Mouse (Mus musculus) lung, embryonic 15.5 days (tissue): Measurements from ENCODE around the gene Copz1. TPM values are rescaled to one million over a fixed set of nuclear protein-coding genes. Genes with fewer than 3 reads are reported as not detected.
A peak's percentile ranks its signal among the peaks of the same experiment; 100 is the strongest.

Experiments used
- ATAC-seq: fragments of 200-750 bp; cut with Nextera tagmentation; 2 replicates; pipeline ENCODE4 v1.8.0; 2017; ENCODE audit warnings: moderate number of reproducible peaks, borderline replicate concordance; ENCODE audit not compliant: low FRiP score, low TSS enrichment; ENCODE audit errors: extremely low read depth
- H3K27ac ChIP-seq: fragments of 300-500 bp; sonication (generic); 2 replicates; pipeline ENCODE4 v1.5.1; 2015; ENCODE audit warnings: moderate library complexity, mild to moderate bottlenecking, inconsistent platforms
- H3K27me3 ChIP-seq: fragments of 300-500 bp; sonication (generic); 2 replicates; pipeline ENCODE4 v1.6.1; 2015; ENCODE audit warnings: inconsistent platforms
- H3K36me3 ChIP-seq: fragments of 300-500 bp; sonication (generic); 2 replicates; pipeline ENCODE4 v1.6.1; 2015; ENCODE audit warnings: inconsistent platforms
- H3K4me1 ChIP-seq: fragments of 300-500 bp; sonication (generic); 2 replicates; pipeline ENCODE4 v1.6.1; 2015; ENCODE audit warnings: inconsistent platforms
- H3K4me2 ChIP-seq: fragments of 300-500 bp; sonication (generic); 2 replicates; pipeline ENCODE4 v1.6.1; 2015; ENCODE audit warnings: inconsistent platforms, mild to moderate bottlenecking, moderate library complexity
- H3K4me3 ChIP-seq: fragments of 300-500 bp; sonication (generic); 2 replicates; pipeline ENCODE4 v1.5.1; 2015; ENCODE audit warnings: mild to moderate bottlenecking, inconsistent platforms
- H3K9ac ChIP-seq: fragments of 300-500 bp; sonication (generic); 2 replicates; pipeline ENCODE4 v1.6.1; 2015; ENCODE audit warnings: inconsistent platforms
- H3K9me3 ChIP-seq: fragments of 300-500 bp; sonication (generic); 2 replicates; pipeline ENCODE4 v1.6.1; 2016; ENCODE audit warnings: inconsistent platforms
- WGBS: fragments of 180-500 bp; shearing (Covaris S2); methylation state at CpG from one replicate; pipeline ENCODE4 v1.1.7; 2015; 5-methylcytosine and 5-hydroxymethylcytosine counted together
- microRNA counts: library from miRNA; unstranded; fragments of <30 nt; microRNA quantifications from one replicate; lab custom pipeline; 2016
- microRNA-seq: library from miRNA; unstranded; fragments of <30 nt; microRNA quantifications from one replicate; pipeline ENCODE4, GENCODE M21; 2016
- polyA plus RNA-seq: library from polyadenylated mRNA; unstranded; fragments of >200 nt; fragmentation: Nextera tagmentation; extraction: Ambion mirVana; gene quantifications from 2 replicates; pipeline ENCODE4 v1.2.1, GENCODE M21; 2015

Copz1 gene
- polyA plus RNA-seq, 1 experiment from 2014 or later, result 293 TPM

- WGBS, result 77% methylated on average over 6 of the region's 6 CpGs
- peaks cover 55% of the 10 kb centered on the region for H3K36me3 ChIP-seq
- no peak overlapping the region for H3K27ac ChIP-seq
- no peaks in the 10 kb centered on the region for H3K9me3 ChIP-seq
- no peak for ATAC-seq
- no peak overlapping the region for H3K4me2 ChIP-seq
- no peaks in the 10 kb centered on the region for H3K4me1 ChIP-seq
- peaks cover 15% of the 10 kb centered on the region for H3K27me3 ChIP-seq
- no peak overlapping the region for H3K4me3 ChIP-seq
- H3K9ac ChIP-seq, result no peak overlapping the region
Observed at GRCm38 (mm10) chr15:103345789-103346188, 73.3 kb downstream of the Copz1 start.

DNA sequence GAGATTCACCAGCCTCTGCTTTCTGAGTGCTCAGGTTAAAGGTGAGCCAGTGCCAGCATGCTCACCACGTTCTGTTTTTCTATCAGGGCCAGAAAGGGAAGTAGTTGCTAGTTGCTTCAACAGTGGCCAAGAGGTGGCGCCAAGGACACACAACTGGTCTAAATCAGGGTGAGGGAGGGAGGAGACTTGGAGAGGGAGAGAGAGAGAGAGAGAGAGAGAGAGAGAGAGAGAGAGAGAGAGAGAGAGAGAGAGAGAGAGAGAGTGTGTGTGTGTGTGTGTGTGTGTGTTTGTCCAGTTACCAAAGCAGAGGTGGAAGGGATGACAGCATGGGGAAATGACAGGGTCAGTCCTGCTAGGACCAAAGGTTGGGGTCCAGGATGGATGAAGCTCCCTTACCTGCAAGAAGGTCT lies 74.8 kb downstream of the Copz1 start:
- no peaks in the 10 kb centered on the region for H3K4me1 ChIP-seq
- H3K4me2 ChIP-seq, result no peak overlapping the region
- WGBS, result 7% methylated on average over 2 of the region's 2 CpGs
- no peaks in the 10 kb centered on the region; the same call in 1 of the 2 replicates for H3K27me3 ChIP-seq
- no peak overlapping the region for H3K27ac ChIP-seq
- H3K9ac ChIP-seq, result no peak overlapping the region
- no peak for ATAC-seq
- H3K9me3 ChIP-seq, result no peaks in the 10 kb centered on the region
- H3K4me3 ChIP-seq, result no peak overlapping the region
- H3K36me3 ChIP-seq, result peaks cover 70% of the 10 kb centered on the region

MicroRNAs encoded within 50 kb of the gene (microRNA counts, 519-probe panel; counts per million panel counts)
- 2,707 counts per million, percentile 68 among the panel's probes with 10 or more counts for microRNA mmu-miR-148b (lab: Ali Mortazavi, UCI)

Small RNA genes within 50 kb of the gene (microRNA-seq; reads per million reads assigned to microRNA genes)
- gene Mir148b, result 195 reads per million, percentile 59 among the genes with 10 or more reads in this experiment

Other genes starting within 250 kb of the Copz1 start
- gene Smug1, start 105.6 kb upstream of the Copz1 start, polyA plus RNA-seq, result 16.1 and 17.6 TPM in 2 replicates
- 115 and 117 TPM in 2 replicates for gene Cbx5, start 32.9 kb upstream of the Copz1 start, polyA plus RNA-seq
- 860 and 895 TPM in 2 replicates for gene Hnrnpa1, start 32.3 kb upstream of the Copz1 start, polyA plus RNA-seq
- gene Nfe2, start 14.3 kb upstream of the Copz1 start, polyA plus RNA-seq, result 3.6 and 4.7 TPM in 2 replicates
- gene Gpr84, start 37.9 kb downstream of the Copz1 start, polyA plus RNA-seq, result 0.29 and 0.36 TPM in 2 replicates
- gene Zfp385a, start 67.4 kb downstream of the Copz1 start, polyA plus RNA-seq, result 7.7 and 9.0 TPM in 2 replicates
- gene Itga5, start 94.0 kb downstream of the Copz1 start, polyA plus RNA-seq, result 39.6 and 42.7 TPM in 2 replicates
- 0.22 and 0.24 TPM in 2 replicates for gene Gtsf1, start 157.8 kb downstream of the Copz1 start, polyA plus RNA-seq
- not detected in 2 replicates for gene Gtsf2, start 175.8 kb downstream of the Copz1 start, polyA plus RNA-seq
- 2.7 and 3.6 TPM in 2 replicates for gene Nckap1l, start 181.1 kb downstream of the Copz1 start, polyA plus RNA-seq
- gene Pde1b, start 230.3 kb downstream of the Copz1 start, polyA plus RNA-seq, result 2.2 and 2.3 TPM in 2 replicates